Mouse (Mus musculus) adrenal gland, postnatal 36 days (tissue): ENCODE measurements around the gene Ifit2. TPM values are rescaled to one million over a fixed set of nuclear protein-coding genes. Genes with fewer than 3 reads are reported as not detected.
A peak's percentile ranks its signal among the peaks of the same experiment; 100 is the strongest.
"Not testable (repeated sequence)": the region's sequence is repeated elsewhere in the genome, so short reads cannot be mapped to it uniquely, and the experiment has no call there.

ENCODE experiments used
- DNase-seq, 2 experiments: peaks; one replicate each; pipeline ENCODE4 v3.0.0; 2021; ENCODE audit warnings: mixed read lengths in 1 of 2
- total RNA-seq, 2 experiments: library from RNA; stranded (reverse); gene quantifications; 2 replicates each; pipeline ENCODE4 v1.2.3; 2021

Ifit2 gene
- total RNA-seq, 2 experiments from 2014 or later, result 4.1 to 5.8 TPM

DNA sequence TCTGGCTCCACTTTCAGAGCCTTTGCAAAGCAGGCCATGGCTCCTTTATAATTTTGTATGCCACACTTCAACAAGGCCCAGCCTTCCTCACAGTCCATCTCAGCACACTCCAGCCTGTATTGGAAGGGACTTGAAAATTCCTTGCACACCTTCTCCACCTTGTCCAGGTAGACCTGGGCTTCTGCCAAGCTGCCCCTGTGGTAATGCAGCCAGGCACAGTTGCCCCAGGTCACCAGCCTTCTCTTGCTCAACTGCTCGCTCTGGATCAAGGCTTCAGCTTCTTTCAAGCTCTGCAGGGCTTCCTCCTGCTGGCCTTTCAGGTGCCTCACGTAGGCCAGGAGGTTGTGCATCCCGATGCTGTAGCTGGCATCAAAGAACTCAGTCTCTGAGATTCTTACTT lies 44.0 kb downstream of the Ifit2 start:
- DNase-seq, result not testable (repeated sequence)

DNA sequence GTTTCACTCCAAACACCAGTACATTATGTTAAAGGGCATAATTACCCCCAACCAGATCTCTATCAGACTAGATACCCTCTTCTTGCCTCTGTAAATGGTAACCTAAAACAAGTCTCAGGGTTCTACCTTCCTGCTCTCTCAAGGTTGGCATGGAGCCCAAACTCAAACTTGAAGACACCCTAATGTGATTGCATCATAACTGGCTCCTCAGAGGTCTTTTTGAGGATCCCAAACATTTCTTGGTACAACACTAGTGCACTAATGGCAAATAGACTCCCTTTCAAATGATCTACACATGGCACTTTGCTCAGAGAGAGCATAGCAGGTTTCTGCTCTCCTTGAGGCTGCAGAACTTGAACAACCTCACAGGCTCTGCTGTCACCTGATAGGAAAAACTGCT lies 46.3 kb downstream of the Ifit2 start:
- no peak for DNase-seq

DNA sequence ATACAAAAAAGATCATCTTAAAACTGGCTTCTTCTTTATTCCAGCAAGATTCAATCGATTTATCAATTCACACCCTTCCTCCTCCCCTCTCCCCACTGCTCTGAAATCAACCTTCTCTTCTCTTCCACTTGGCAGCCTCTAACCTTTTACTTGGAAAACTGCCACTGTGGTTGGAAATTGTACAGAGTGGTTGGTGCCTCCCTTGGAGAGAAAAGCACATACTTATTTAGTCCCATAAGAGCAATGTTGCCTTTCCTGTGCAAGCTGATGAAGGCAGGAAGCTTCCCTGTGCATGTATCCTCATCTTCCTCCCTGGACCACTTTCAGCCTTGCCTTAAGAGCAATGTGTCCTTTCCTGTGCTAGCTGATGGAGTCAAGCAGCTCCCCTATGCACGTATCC lies 47.8 kb downstream of the Ifit2 start:
- peak; percentile 32 to 62 for DNase-seq

DNA sequence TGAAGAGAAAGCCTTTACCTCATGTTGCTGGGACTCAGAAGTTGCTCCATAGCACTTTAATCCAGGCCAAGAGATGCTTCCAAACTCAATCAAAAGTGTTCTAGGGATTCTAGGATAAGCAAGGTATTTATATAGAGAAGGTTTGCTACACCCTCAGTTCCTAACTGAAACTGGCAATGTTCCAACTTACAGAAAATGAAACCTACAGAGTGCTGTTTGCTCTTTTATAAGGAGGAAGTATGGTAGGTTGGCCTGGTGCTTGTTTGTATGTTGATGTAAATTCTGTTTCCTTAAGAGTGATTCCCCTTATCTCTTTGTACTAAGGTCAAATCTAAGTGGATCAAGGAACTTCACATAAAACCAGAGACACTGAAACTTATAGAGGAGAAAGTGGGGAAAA lies 48.8 kb downstream of the Ifit2 start:
- not testable (repeated sequence) for DNase-seq

DNA sequence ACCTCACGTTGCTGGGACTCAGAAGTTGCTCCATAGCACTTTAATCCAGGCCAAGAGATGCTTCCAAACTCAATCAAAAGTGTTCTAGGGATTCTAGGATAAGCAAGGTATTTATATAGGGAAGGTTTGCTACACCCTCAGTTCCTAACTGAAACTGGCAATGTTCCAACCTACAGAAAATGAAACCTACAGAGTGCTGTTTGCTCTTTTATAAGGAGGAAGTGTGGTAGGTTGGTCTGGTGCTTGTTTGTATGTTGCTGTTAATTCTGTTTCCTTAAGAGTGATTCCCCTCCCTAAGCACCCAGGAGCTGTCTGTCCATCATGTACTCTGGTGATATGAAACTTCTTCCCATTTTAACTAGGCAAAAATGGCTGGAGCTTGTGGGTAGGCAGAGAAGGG lies 51.4 kb downstream of the Ifit2 start, which contains the start of gene Ifit1bl1:
TSS of gene Ifit1bl1 (minus strand) at position 69 of the 400 bp plus-strand sequence.
- not testable (repeated sequence) for DNase-seq

DNA sequence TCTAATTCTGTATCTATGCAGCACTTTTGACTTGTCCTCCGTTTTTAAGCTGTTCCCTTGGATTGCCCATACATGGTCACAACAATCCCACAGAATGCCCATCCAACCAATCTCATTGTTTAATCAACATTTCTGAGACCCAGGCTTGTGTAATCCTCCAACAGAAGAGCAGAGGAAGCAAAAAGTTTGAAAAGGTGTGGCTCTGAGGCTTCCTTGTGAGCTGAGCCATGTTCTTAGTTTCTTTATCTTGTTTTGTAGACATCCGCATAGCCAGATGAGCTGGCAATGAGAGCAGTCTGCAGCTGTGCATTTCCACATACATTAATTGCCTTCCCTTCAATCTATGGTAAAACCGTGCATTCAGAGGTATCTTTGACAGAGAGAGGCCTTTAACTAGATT lies 55.0 kb downstream of the Ifit2 start:
- no peak for DNase-seq

DNA sequence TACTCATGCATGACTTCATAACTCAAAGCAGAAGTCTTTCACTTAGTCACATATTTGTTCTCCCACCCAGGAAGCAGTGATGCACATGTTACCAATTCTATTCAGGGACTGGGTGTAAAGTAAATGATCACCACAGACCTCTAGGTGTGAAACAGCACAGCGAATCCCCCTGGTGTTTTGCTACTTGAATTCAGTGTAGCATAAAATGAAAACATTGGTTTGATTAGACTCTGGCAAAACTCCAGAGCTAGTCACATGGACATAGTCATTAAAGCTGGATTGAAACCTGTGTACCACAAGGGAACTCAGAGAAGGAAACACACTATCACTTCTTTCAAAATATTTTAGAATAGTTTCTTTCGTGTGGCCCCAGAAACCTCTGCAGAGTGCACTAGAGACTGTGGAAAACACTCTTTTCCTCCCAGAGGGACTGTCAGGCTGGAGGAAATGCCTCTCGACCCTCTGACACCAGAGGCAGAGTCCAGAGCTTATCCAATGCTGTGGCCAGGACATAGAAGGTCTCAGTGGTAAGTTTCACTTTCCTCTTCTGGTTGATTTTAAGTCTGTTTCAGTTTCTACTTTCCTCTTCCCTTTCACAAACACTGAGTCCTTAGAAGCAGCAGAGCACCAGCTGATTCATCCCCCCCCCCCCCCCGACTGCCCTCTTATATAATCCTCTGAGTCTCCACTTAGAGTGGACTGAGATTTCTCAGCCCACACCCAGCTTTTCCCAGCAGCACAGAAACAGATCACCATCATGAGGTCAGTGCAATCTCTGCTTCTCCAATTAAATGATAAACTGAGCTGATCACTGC lies 57.0 kb downstream of the Ifit2 start, which contains the start of gene Ifit3b:
TSS of gene Ifit3b (plus strand) at position 734 of the 815 bp plus-strand sequence.
- DNase-seq, result peak; percentile 40 to 57

DNA sequence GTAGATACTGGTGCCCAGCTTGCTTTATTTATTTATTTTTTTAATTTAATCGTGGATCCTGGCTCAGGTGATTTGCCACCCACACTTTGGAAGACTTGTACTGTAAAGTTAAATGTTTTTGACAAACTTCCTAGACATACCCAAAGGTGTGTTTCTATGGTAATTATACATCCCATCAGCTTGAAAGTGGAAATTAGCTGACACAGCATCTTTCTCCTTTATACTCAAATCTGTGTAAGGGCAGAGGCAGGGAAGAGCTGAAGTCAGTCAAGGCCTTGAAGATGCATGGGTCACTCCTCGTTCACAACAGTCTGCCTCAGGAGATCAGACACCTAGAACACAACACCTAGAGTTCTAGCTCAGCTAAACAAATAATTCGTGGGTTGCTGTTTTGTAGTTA lies 59.6 kb downstream of the Ifit2 start:
- DNase-seq, result not testable (repeated sequence)

DNA sequence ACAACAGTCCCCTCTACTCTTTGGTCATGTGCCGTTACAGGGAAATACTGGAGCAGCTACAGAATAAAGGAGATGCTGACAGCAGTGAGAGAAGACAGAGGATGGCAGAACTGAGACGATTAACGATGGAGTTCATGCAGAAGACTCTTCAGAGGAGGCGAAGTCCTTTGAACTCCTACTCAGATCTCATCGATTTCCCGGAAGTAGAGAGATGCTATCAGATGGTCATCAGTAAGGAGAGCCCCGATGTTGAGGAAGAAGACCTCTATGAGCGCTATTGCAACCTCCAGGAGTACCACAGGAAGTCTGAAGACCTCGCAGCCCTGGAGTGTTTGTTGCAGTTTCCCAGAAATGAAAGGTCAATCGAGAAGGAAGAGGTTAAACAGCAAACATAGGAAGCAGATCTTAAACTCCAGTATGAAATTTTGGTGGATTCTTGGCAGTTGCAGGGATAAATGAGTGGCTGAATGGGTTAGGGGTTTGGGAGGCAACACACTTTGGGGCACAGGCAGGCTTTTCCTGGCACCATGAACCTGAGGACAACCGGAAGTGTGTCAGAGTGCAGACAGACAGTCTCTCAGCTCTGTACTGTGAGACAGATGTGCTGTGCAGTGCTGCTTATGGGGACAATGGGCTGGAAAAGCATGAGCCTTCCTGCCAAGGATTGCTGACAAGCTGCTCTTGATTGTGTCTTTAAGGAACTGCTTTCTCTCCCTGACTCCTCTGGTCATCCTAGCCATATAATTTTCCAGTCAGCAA lies 61.9 kb downstream of the Ifit2 start:
- DNase-seq, result not testable (repeated sequence)

DNA sequence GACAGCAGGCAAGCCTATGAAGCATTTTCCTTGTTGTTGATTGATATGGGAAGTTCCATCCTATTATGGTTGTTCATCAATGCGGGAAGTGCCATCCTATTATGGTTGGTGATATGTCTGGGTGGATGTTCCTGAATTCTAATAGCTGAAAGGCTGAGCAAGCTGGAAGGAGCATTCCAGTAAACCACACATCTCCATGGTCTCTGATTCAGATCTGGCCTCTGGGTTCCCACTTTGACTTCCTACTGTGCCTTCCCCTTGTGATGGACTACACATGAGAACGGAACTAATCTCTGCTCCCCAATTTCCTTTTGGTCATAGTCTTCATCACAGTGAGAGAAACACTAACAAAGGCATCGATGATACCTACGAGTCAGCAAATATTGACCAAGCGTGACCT lies 70.4 kb downstream of the Ifit2 start:
- DNase-seq, result no peak

DNA sequence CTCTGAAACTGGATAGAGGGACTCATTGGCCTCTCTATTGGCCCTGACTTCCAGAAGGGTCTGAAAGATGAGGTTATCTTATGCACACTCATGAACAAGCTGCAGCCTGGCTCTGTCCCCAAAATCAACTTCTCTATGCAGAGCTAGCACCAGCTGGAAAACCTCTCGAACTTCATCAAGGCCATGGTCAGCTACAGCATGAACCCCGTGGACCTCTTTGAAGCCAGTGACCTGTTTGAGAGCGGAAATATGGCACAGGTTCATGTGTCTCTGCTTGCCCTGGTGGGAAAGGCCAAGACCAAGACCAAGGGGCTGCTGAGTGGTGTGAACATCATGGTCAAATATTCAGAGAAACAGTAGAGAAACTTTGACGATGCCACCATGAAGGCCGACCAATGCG lies 73.3 kb downstream of the Ifit2 start:
- no peak for DNase-seq

DNA sequence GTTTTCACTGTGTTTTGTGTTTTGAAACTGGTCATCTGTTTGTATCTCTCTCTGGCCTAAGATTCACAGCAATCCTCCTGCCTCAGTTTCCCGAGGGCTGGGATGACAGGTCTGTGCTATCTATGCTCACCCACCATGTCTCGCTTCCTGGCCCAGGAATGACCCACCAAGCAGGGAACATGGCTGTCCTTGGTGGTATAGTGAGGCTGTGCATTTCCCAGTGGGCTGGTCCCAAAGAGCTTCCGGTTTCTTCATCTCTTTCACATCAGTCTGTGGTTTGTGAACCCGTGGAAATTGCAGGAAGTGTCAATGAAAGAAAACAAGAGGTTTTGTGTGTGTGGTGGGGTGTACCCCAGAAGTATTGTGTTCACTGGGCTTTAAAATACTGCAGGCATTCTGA lies 74.2 kb downstream of the Ifit2 start:
- DNase-seq, result no peak

Other genes with a start within 250 kb of the Ifit2 start
- gene Ch25h, start 75.5 kb upstream of the Ifit2 start, total RNA-seq, result under 1 TPM; 0.26 to 0.50 TPM
- gene Lipa, start 23.2 kb upstream of the Ifit2 start, total RNA-seq, result 100 to 1,000 TPM in 1 of 2 experiments, 10 to 100 TPM in 1; 87.3 to 203 TPM
- gene Ifit3, start 32.8 kb downstream of the Ifit2 start, total RNA-seq, result 10 to 100 TPM; 10.9 to 13.1 TPM
- under 1 TPM; 0.40 to 0.92 TPM for gene Ifit1bl1, start 51.3 kb downstream of the Ifit2 start, total RNA-seq
- 1 to 10 TPM; 3.5 to 3.7 TPM for gene Ifit3b, start 57.3 kb downstream of the Ifit2 start, total RNA-seq
- under 1 TPM; 0.26 to 0.43 TPM for gene Ifit1bl2, start 90.0 kb downstream of the Ifit2 start, total RNA-seq
- 1 to 10 TPM; 4.6 to 6.2 TPM for gene Ifit1, start 90.2 kb downstream of the Ifit2 start, total RNA-seq
- gene Slc16a12, start 196.6 kb downstream of the Ifit2 start, total RNA-seq, result under 1 TPM; 0.33 to 0.36 TPM